Mouse (Mus musculus) brain, embryonic 14.5 days (tissue): Measurements from ENCODE around the gene Srgap2.

Source experiments
- CTCF ChIP-seq: fragments of 200-500 bp; IDR thresholded peaks from 2 replicates; pipeline ENCODE4 v1.5.1; 2012; ENCODE audit warnings: inconsistent platforms, mild to moderate bottlenecking, moderate library complexity, borderline replicate concordance; ENCODE audit not compliant: insufficient read depth, insufficient read length; ENCODE audit errors: extremely low read depth
- POLR2A ChIP-seq: fragments of 200-500 bp; IDR thresholded peaks from 2 replicates; pipeline ENCODE4 v1.6.1; 2012; ENCODE audit warnings: mild to moderate bottlenecking, inconsistent platforms, borderline replicate concordance; ENCODE audit not compliant: poor library complexity, insufficient read depth, insufficient read length, severe bottlenecking; ENCODE audit errors: extremely low read depth

DNA sequence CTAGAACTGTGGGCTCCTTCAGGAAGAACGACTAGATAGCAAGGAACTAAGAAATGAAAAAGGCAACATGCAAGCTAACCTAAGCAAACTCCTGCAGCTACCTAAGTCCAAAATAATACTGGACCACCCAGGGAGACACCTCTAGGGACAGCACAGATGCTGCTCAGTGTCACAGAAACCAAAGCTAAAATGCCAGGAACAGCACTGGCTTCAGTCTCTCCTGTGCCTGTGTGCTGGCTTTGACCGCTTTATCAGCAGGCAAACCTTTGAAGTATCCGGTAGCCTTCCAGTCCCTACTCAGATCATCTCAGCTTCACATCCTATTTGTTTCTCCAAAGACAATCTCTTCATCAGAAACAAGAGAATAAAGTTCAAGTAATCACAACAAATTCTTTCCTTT lies 123.6 kb downstream of the Srgap2 start:
- TF ChIP-seq CTCF = no peak
- no peak for TF ChIP-seq POLR2A
